Mouse (Mus musculus) lung, postnatal 0 days (tissue): ENCODE measurements around the gene Man1c1.

Source experiments
- CTCF ChIP-seq: IDR thresholded peaks from 2 replicates; pipeline ENCODE4 v1.5.1; 2016; ENCODE audit warnings: antibody characterized with exemption, mild to moderate bottlenecking
- EP300 ChIP-seq: IDR thresholded peaks from 2 replicates; pipeline ENCODE4 v1.6.1; 2016; ENCODE audit warnings: antibody characterized with exemption, mild to moderate bottlenecking, control low read depth

- TF ChIP-seq CTCF (no peak), EP300 (no peak)
Observed at GRCm38 (mm10) chr4:134628575-134629384, 75.3 kb downstream of the Man1c1 start.
